Mouse (Mus musculus): ENCODE data around the gene Acadm. TPM values are rescaled to one million over a fixed set of nuclear protein-coding genes. Genes with fewer than 3 reads are reported as not detected.

Gene Acadm
- 65.5 and 70.0 TPM in 2 replicates for total RNA-seq (2015)
- total RNA-seq (2017), result 216 TPM in 2 replicates

- peak; percentile 86 for ATAC-seq (replicated peaks; ENCODE audit: poor library complexity)
Measured at GRCm38 (mm10) chr3:153944335-153944990, at the start of gene Acadm. Gene Acadm (minus strand): TSS chr3:153944632.

GRCm38 (mm10) chr3:153984428-153985340 is 40.3 kb upstream of the Acadm start:
- ATAC-seq (replicated peaks; ENCODE audit: poor library complexity), result peak; percentile 94

GRCm38 (mm10) chr3:153980611-153981010 is 36.2 kb upstream of the Acadm start:
- ATAC-seq (replicated peaks; ENCODE audit: poor library complexity), result no peak

GRCm38 (mm10) chr3:153975791-153976190 is 31.4 kb upstream of the Acadm start:
- ATAC-seq (replicated peaks; ENCODE audit: poor library complexity), result peak; percentile 64

GRCm38 (mm10) chr3:153975060-153975459 is 30.6 kb upstream of the Acadm start:
- ATAC-seq (replicated peaks; ENCODE audit: poor library complexity), result no peak

GRCm38 (mm10) chr3:153973949-153974760 is 29.7 kb upstream of the Acadm start:
- ATAC-seq (replicated peaks; ENCODE audit: poor library complexity), result no peak

- ATAC-seq (replicated peaks; ENCODE audit: poor library complexity), result peak; percentile 26
Measured at GRCm38 (mm10) chr3:153973171-153973948, 28.9 kb upstream of the Acadm start, which contains the start of gene Slc44a5. Gene Slc44a5 (plus strand): TSS chr3:153973436.

GRCm38 (mm10) chr3:153969451-153969850 is 25.0 kb upstream of the Acadm start:
- ATAC-seq (replicated peaks; ENCODE audit: poor library complexity), result no peak

GRCm38 (mm10) chr3:153968549-153968948 is 24.1 kb upstream of the Acadm start:
- ATAC-seq (replicated peaks; ENCODE audit: poor library complexity), result peak; percentile 96

GRCm38 (mm10) chr3:153967447-153967846 is 23.0 kb upstream of the Acadm start:
- no peak for ATAC-seq (replicated peaks; ENCODE audit: poor library complexity)

GRCm38 (mm10) chr3:153961632-153962389 is 17.4 kb upstream of the Acadm start:
- peak; percentile 85 for ATAC-seq (replicated peaks; ENCODE audit: poor library complexity)

- ATAC-seq (replicated peaks; ENCODE audit: poor library complexity), result no peak
Measured at GRCm38 (mm10) chr3:153960884-153961283, 16.5 kb upstream of the Acadm start.

- ATAC-seq (replicated peaks; ENCODE audit: poor library complexity), result no peak
Measured at GRCm38 (mm10) chr3:153959731-153960207, 15.3 kb upstream of the Acadm start.

- ATAC-seq (replicated peaks; ENCODE audit: poor library complexity), result peak; percentile 76
Measured at GRCm38 (mm10) chr3:153959035-153959730, 14.8 kb upstream of the Acadm start.

GRCm38 (mm10) chr3:153957916-153958315 is 13.5 kb upstream of the Acadm start:
- ATAC-seq (replicated peaks; ENCODE audit: poor library complexity), result no peak

GRCm38 (mm10) chr3:153948176-153948575 is 3.7 kb upstream of the Acadm start:
- no peak for ATAC-seq (replicated peaks; ENCODE audit: poor library complexity)

GRCm38 (mm10) chr3:153947271-153947670 is 2.8 kb upstream of the Acadm start:
- ATAC-seq (replicated peaks; ENCODE audit: poor library complexity), result no peak

GRCm38 (mm10) chr3:153943901-153944334 is 514 bp downstream of the Acadm start:
- ATAC-seq (replicated peaks; ENCODE audit: poor library complexity), result peak; percentile 57

Measured in megakaryocyte progenitor cell, adult 5-6 weeks (primary cell).